Mouse (Mus musculus) stomach, embryonic 14.5 days (tissue): ENCODE measurements around the gene AI467606. TPM values are rescaled to one million over a fixed set of nuclear protein-coding genes. Genes with fewer than 3 reads are reported as not detected.
"Not testable (repeated sequence)": the region's sequence is repeated elsewhere in the genome, so short reads cannot be mapped to it uniquely, and the experiment has no call there.

Source experiments
- ATAC-seq: fragments of 200-750 bp; cut with Nextera tagmentation; 2 replicates; pipeline ENCODE4 v1.8.0; 2017; ENCODE audit warnings: low read depth, moderate TSS enrichment; ENCODE audit not compliant: insufficient number of reproducible peaks, insufficient read depth, low FRiP score
- H3K27ac ChIP-seq: fragments of 300-500 bp; sonication (generic); 2 replicates; pipeline ENCODE4 v1.5.1; 2014; ENCODE audit warnings: mild to moderate bottlenecking, low read length, moderate library complexity, mixed read lengths
- H3K27me3 ChIP-seq: fragments of 300-500 bp; sonication (generic); 2 replicates; pipeline ENCODE4 v1.6.1; 2014; ENCODE audit warnings: low read length, control low read depth, mixed read lengths; ENCODE audit not compliant: control insufficient read depth, insufficient read depth
- H3K36me3 ChIP-seq: fragments of 300-500 bp; sonication (generic); 2 replicates; pipeline ENCODE4 v1.6.1; 2014; ENCODE audit warnings: mild to moderate bottlenecking, control low read depth, low read length, moderate library complexity, mixed read lengths; ENCODE audit not compliant: control insufficient read depth, insufficient read depth
- H3K4me1 ChIP-seq: fragments of 300-500 bp; sonication (generic); 2 replicates; pipeline ENCODE4 v1.6.1; 2014; ENCODE audit warnings: low read length, control low read depth, mixed read lengths; ENCODE audit not compliant: control insufficient read depth, insufficient read depth
- H3K4me2 ChIP-seq: fragments of 300-500 bp; sonication (generic); replicated peaks from 2 replicates; pipeline ENCODE4 v1.6.1; 2014; ENCODE audit warnings: low read depth, low read length, control low read depth
- H3K4me3 ChIP-seq: fragments of 300-500 bp; sonication (generic); 2 replicates; pipeline ENCODE4 v1.5.1; 2014; ENCODE audit warnings: low read depth, low read length, control low read depth
- H3K9ac ChIP-seq: fragments of 300-500 bp; sonication (generic); replicated peaks from 2 replicates; pipeline ENCODE4 v1.6.1; 2014; ENCODE audit warnings: low read depth, mild to moderate bottlenecking, control low read depth, low read length, moderate library complexity, mixed read lengths
- H3K9me3 ChIP-seq: fragments of 300-500 bp; sonication (generic); 2 replicates; pipeline ENCODE4 v1.6.1; 2016; ENCODE audit warnings: low read depth, low read length, control low read depth; ENCODE audit not compliant: control insufficient read depth
- WGBS: fragments of 180-500 bp; shearing (Covaris S2); extraction: QIAGEN DNeasy Blood & Tissue Kit; methylation state at CpG from one replicate; pipeline ENCODE4 v1.1.7; 2014; 5-methylcytosine and 5-hydroxymethylcytosine counted together
- polyA plus RNA-seq: library from polyadenylated mRNA; unstranded; fragments of >200 nt; fragmentation: Nextera tagmentation; extraction: Ambion mirVana; gene quantifications from 2 replicates; pipeline ENCODE4 v1.2.1, GENCODE M21; 2014

AI467606 gene
- polyA plus RNA-seq, 1 experiment from 2014 or later, result 5.3 TPM

GRCm38 (mm10) chr7:127077692-127078091 lies 13.5 kb upstream of the AI467606 start:
- no peak for ATAC-seq
- Histone ChIP-seq H3K4me2 (no peak overlapping the region), H3K9ac (no peak overlapping the region), H3K4me3 (no peak overlapping the region), H3K9me3 (no peaks in the 10 kb centered on the region), H3K27me3 (no peaks in the 10 kb centered on the region), H3K4me1 (no peaks in the 10 kb centered on the region), H3K27ac (no peak overlapping the region), H3K36me3 (no peaks in the 10 kb centered on the region)
- WGBS, result 86% methylated on average over 3 of the region's 3 CpGs

- Histone ChIP-seq H3K4me2 (no peak overlapping the region), H3K27ac (no peak overlapping the region), H3K4me1 (no peaks in the 10 kb centered on the region), H3K27me3 (no peaks in the 10 kb centered on the region), H3K9me3 (no peaks in the 10 kb centered on the region), H3K4me3 (no peak overlapping the region), H3K9ac (no peak overlapping the region), H3K36me3 (no peaks in the 10 kb centered on the region)
- ATAC-seq, result no peak
- WGBS, result 60% methylated on average over 3 of the region's 3 CpGs
Observed at GRCm38 (mm10) chr7:127080045-127080444, 11.1 kb upstream of the AI467606 start.

- H3K4me3 ChIP-seq, result no peak overlapping the region
- ATAC-seq, result no peak
- H3K36me3 ChIP-seq, result no peaks in the 10 kb centered on the region
- no peak overlapping the region for H3K4me2 ChIP-seq
- no peaks in the 10 kb centered on the region for H3K9me3 ChIP-seq
- 79% methylated on average over 8 of the region's 8 CpGs for WGBS
- H3K27ac ChIP-seq, result no peak overlapping the region
- H3K27me3 ChIP-seq, result no peaks in the 10 kb centered on the region
- H3K4me1 ChIP-seq, result no peaks in the 10 kb centered on the region
- H3K9ac ChIP-seq, result no peak overlapping the region
Observed at GRCm38 (mm10) chr7:127082271-127082670, 8.9 kb upstream of the AI467606 start.

- WGBS, result 54% methylated on average over 2 of the region's 2 CpGs
- Histone ChIP-seq H3K4me2 (no peak overlapping the region), H3K4me3 (no peak overlapping the region), H3K4me1 (no peaks in the 10 kb centered on the region), H3K27ac (no peak overlapping the region), H3K27me3 (no peaks in the 10 kb centered on the region), H3K36me3 (no peaks in the 10 kb centered on the region), H3K9me3 (no peaks in the 10 kb centered on the region), H3K9ac (no peak overlapping the region)
- no peak for ATAC-seq
Observed at GRCm38 (mm10) chr7:127082995-127083394, 8.2 kb upstream of the AI467606 start.

GRCm38 (mm10) chr7:127083689-127084088 lies 7.5 kb upstream of the AI467606 start:
- no peak overlapping the region for H3K4me2 ChIP-seq
- no peaks in the 10 kb centered on the region for H3K27me3 ChIP-seq
- no peaks in the 10 kb centered on the region for H3K4me1 ChIP-seq
- no peaks in the 10 kb centered on the region for H3K36me3 ChIP-seq
- 71% methylated on average over 4 of the region's 4 CpGs for WGBS
- no peaks in the 10 kb centered on the region for H3K9me3 ChIP-seq
- H3K4me3 ChIP-seq, result no peak overlapping the region
- no peak for ATAC-seq
- H3K9ac ChIP-seq, result no peak overlapping the region
- no peak overlapping the region for H3K27ac ChIP-seq

DNA sequence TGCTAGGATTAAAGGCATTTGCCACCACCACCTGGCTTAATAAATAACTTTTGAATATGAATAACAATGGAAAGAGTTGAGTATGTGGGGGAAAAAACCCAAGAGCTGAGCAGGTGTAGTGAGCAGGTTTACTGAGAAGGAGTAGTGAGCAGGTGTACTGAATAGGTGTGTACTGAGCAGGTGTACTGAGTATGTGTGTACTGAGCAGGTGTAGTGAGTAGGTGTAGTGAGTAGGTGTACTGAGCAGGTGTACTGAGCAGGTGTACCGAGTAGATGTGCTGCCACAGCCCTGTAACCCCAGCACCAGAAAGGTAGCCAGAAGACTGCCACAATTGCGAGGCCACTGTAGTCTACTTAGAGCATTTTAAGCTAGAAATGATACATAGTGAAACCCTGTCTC lies 6.4 kb upstream of the AI467606 start:
- Histone ChIP-seq H3K9ac (no peak overlapping the region), H3K27ac (no peak overlapping the region), H3K4me3 (no peak overlapping the region), H3K27me3 (no peaks in the 10 kb centered on the region), H3K36me3 (no peaks in the 10 kb centered on the region), H3K9me3 (no peaks in the 10 kb centered on the region), H3K4me1 (no peaks in the 10 kb centered on the region), H3K4me2 (no peak overlapping the region)
- WGBS, result 67% methylated on average over 2 of the region's 2 CpGs
- no peak for ATAC-seq

GRCm38 (mm10) chr7:127085751-127086150 lies 5.4 kb upstream of the AI467606 start:
- ATAC-seq, result not testable (repeated sequence)
- WGBS, result 34% methylated on average over 6 of the region's 6 CpGs

DNA sequence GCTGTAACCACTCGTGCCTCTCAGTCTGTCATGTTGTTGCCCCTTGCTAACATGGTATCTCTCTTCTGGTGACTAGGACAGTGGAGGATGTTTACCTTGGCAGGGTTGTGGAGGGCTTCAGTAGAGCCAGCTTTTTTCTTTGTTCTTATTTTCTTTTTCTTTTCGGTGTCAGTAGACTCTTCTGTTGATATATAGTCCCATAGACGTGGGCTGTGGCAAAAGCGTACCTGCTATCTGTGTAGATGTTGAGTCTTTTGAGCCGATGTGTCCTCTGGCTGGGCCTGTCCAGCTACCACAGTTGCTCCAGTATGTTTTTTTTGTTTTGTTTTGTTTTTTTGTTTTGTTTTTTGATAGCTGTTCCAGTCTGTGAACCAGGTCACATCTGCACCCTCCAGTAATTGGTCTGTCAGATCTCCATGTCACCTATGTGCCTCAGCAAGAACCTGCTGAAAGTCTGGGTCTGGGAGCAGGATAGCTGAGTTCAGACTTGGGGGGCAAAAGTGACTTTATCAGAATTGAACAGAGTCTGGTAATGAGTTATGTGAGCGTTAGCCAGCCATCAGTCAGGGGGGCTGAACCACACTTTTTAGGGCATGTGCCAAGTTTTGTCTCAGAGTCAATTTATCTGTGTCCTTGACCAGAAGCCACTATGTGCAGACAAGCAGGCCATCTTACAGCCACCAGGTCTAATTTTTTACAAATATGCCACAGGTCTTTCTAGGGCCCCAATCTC lies 3.7 kb upstream of the AI467606 start, which contains the start of gene Zg16:
Gene Zg16, minus strand, starts transcription at position 51 of the 733 bp plus-strand sequence.
- ATAC-seq, H3K27ac ChIP-seq, H3K4me3 ChIP-seq, H3K9me3 ChIP-seq, H3K4me2 ChIP-seq, H3K9ac ChIP-seq, H3K27me3 ChIP-seq, H3K4me1 ChIP-seq, H3K36me3 ChIP-seq: not testable (repeated sequence)
- 75% methylated on average over 6 of the region's 6 CpGs for WGBS

More at GRCm38 (mm10) chr7:127085751-127086150, 5.4 kb upstream of the AI467606 start:
- H3K27ac ChIP-seq, H3K36me3 ChIP-seq, H3K4me2 ChIP-seq, H3K27me3 ChIP-seq, H3K4me1 ChIP-seq, H3K4me3 ChIP-seq, H3K9ac ChIP-seq, H3K9me3 ChIP-seq: not testable (repeated sequence)

DNA sequence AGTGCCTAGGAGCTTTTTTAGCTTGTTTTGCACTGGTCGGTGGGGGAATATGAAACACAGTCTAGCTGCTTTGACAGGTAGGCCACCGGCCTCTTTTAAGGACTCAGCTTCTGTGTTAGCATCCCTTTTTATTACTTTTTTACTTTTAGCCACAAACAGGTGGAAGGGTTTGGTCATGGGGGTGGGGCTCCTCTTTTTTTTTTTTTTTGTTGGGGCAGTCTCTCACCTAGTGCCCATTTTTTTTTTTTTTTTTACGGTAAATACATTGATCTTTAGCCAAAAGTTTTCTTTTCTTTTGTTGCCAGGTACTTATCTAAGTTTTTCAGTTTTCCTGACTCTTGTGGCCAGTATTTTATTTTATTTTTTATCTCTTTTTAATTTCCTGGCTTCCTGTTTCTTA lies 3.1 kb upstream of the AI467606 start:
- no peak overlapping the region for H3K4me2 ChIP-seq
- H3K4me3 ChIP-seq, result no peak overlapping the region
- H3K36me3 ChIP-seq, result no peaks in the 10 kb centered on the region
- 80% methylated on average over 3 of the region's 3 CpGs for WGBS
- ATAC-seq, result no peak
- H3K9ac ChIP-seq, result no peak overlapping the region
- H3K27me3 ChIP-seq, result no peaks in the 10 kb centered on the region
- H3K9me3 ChIP-seq, result no peaks in the 10 kb centered on the region
- H3K4me1 ChIP-seq, result 0 out of 2 replicates have a peak, but pooled peaks cover 3% of the 10 kb centered on the region
- H3K27ac ChIP-seq, result no peak overlapping the region
